Mouse (Mus musculus) neural tube, embryonic 12.5 days (tissue): Measurements from ENCODE around the gene Tmem119. TPM values are rescaled to one million over a fixed set of nuclear protein-coding genes. Genes with fewer than 3 reads are reported as not detected.

Experiments
- ATAC-seq: fragments of 200-750 bp; cut with Nextera tagmentation; 2 replicates; pipeline ENCODE4 v1.8.0; 2017; ENCODE audit warnings: low read depth, mild to moderate bottlenecking, moderate TSS enrichment, moderate library complexity; ENCODE audit not compliant: low FRiP score
- H3K27ac ChIP-seq: fragments of 300-500 bp; sonication (generic); 2 replicates; pipeline ENCODE4 v1.5.1; 2016
- H3K27me3 ChIP-seq: fragments of 300-500 bp; sonication (generic); replicated peaks from 2 replicates; pipeline ENCODE4 v1.6.1; 2016; ENCODE audit warnings: mild to moderate bottlenecking
- H3K36me3 ChIP-seq: fragments of 300-500 bp; sonication (generic); 2 replicates; pipeline ENCODE4 v1.6.1; 2016; ENCODE audit warnings: mild to moderate bottlenecking
- H3K4me1 ChIP-seq: fragments of 300-500 bp; sonication (generic); 2 replicates; pipeline ENCODE4 v1.6.1; 2016
- H3K4me2 ChIP-seq: fragments of 300-500 bp; sonication (generic); replicated peaks from 2 replicates; pipeline ENCODE4 v1.6.1; 2016; ENCODE audit warnings: mild to moderate bottlenecking
- H3K4me3 ChIP-seq: fragments of 300-500 bp; sonication (generic); 2 replicates; pipeline ENCODE4 v1.5.1; 2016
- H3K9ac ChIP-seq: fragments of 300-500 bp; sonication (generic); 2 replicates; pipeline ENCODE4 v1.6.1; 2016; ENCODE audit warnings: mild to moderate bottlenecking
- H3K9me3 ChIP-seq: fragments of 300-500 bp; sonication (generic); 2 replicates; pipeline ENCODE4 v1.6.1; 2016; ENCODE audit warnings: mild to moderate bottlenecking
- whole genome bisulfite sequencing: fragments of 180-500 bp; shearing (Covaris S2); methylation state at CpG from one replicate; pipeline ENCODE4 v1.1.7; 2016; 5-methylcytosine and 5-hydroxymethylcytosine counted together
- polyA plus RNA-seq: library from polyadenylated mRNA; unstranded; fragments of >200 nt; fragmentation: Nextera tagmentation; extraction: Ambion mirVana; gene quantifications from 2 replicates; pipeline ENCODE4 v1.2.1, GENCODE M21; 2016

Gene Tmem119
- polyA plus RNA-seq: 39.3 and 43.8 TPM in 2 replicates

- peak within 1 kb of the TSS; percentile 43; the same call in 1 of the 2 replicates for H3K9ac ChIP-seq
- peak; percentile 69 for ATAC-seq
- 2% methylated on average over 11 of the region's 11 CpGs for WGBS
- H3K27me3 ChIP-seq: 0 out of 2 replicates have a peak, but pooled peaks cover 5% of the 10 kb centered on the region
- peak within 1 kb of the TSS; percentile 44 for H3K4me2 ChIP-seq
- peaks cover 34% of the 10 kb centered on the region for H3K4me1 ChIP-seq
- peak within 1 kb of the TSS; percentile 20 for H3K4me3 ChIP-seq
- no peaks in the 10 kb centered on the region for H3K9me3 ChIP-seq
- H3K36me3 ChIP-seq: no peaks in the 10 kb centered on the region
- peak within 1 kb of the TSS; percentile 46; the same call in 1 of the 2 replicates for H3K27ac ChIP-seq
These were observed at the start of gene Tmem119 for GRCm38 (mm10) chr5:113800280-113800679. Gene Tmem119 (minus strand): TSS chr5:113800516.

- no peak for ATAC-seq
- Histone ChIP-seq H3K4me3 (no peak overlapping the region), H3K4me2 (no peak overlapping the region), H3K9ac (no peak overlapping the region), H3K27me3 (no peaks in the 10 kb centered on the region), H3K4me1 (0 out of 2 replicates have a peak, but pooled peaks cover 2% of the 10 kb centered on the region), H3K27ac (no peak overlapping the region), H3K9me3 (no peaks in the 10 kb centered on the region), H3K36me3 (peaks cover 95% of the 10 kb centered on the region)
- 88% methylated on average over 9 of the region's 9 CpGs for WGBS
These were observed 47.3 kb upstream of the Tmem119 start for GRCm38 (mm10) chr5:113847636-113848035.

- Histone ChIP-seq H3K27ac (no peak overlapping the region), H3K9me3 (no peaks in the 10 kb centered on the region), H3K4me2 (no peak overlapping the region), H3K9ac (no peak overlapping the region), H3K36me3 (peaks cover 97% of the 10 kb centered on the region), H3K27me3 (no peaks in the 10 kb centered on the region), H3K4me3 (no peak overlapping the region), H3K4me1 (0 out of 2 replicates have a peak, but pooled peaks cover 2% of the 10 kb centered on the region)
- WGBS: 92% methylated on average over 8 of the region's 8 CpGs
- no peak for ATAC-seq
These were observed 46.3 kb upstream of the Tmem119 start for GRCm38 (mm10) chr5:113846656-113847055.

GRCm38 (mm10) chr5:113845627-113846026, 45.3 kb upstream of the Tmem119 start:
- Histone ChIP-seq H3K4me1 (0 out of 2 replicates have a peak, but pooled peaks cover under 1% of the 10 kb centered on the region), H3K27me3 (no peaks in the 10 kb centered on the region), H3K27ac (no peak overlapping the region), H3K4me3 (no peak overlapping the region), H3K9me3 (no peaks in the 10 kb centered on the region), H3K4me2 (no peak overlapping the region), H3K36me3 (peaks cover 88% of the 10 kb centered on the region), H3K9ac (no peak overlapping the region)
- WGBS: 89% methylated on average over 8 of the region's 8 CpGs
- ATAC-seq: no peak

- Histone ChIP-seq H3K9ac (no peak overlapping the region), H3K4me2 (no peak overlapping the region), H3K27ac (no peak overlapping the region), H3K4me3 (no peak overlapping the region), H3K27me3 (no peaks in the 10 kb centered on the region), H3K9me3 (no peaks in the 10 kb centered on the region), H3K4me1 (no peaks in the 10 kb centered on the region), H3K36me3 (peaks cover 88% of the 10 kb centered on the region)
- WGBS: 78% methylated on average over 7 of the region's 7 CpGs
- ATAC-seq: no peak
These were observed 44.4 kb upstream of the Tmem119 start for GRCm38 (mm10) chr5:113844721-113845120.

GRCm38 (mm10) chr5:113844106-113844505, 43.8 kb upstream of the Tmem119 start:
- no peak overlapping the region for H3K9ac ChIP-seq
- no peak overlapping the region for H3K4me2 ChIP-seq
- ATAC-seq: no peak
- no peak overlapping the region for H3K27ac ChIP-seq
- H3K36me3 ChIP-seq: peaks cover 83% of the 10 kb centered on the region
- no peaks in the 10 kb centered on the region for H3K9me3 ChIP-seq
- H3K4me1 ChIP-seq: no peaks in the 10 kb centered on the region
- 90% methylated on average over 15 of the region's 15 CpGs for WGBS
- H3K27me3 ChIP-seq: no peaks in the 10 kb centered on the region
- H3K4me3 ChIP-seq: no peak overlapping the region

- Histone ChIP-seq H3K9ac (no peak overlapping the region), H3K4me1 (no peaks in the 10 kb centered on the region), H3K4me2 (no peak overlapping the region), H3K9me3 (no peaks in the 10 kb centered on the region), H3K27me3 (no peaks in the 10 kb centered on the region), H3K27ac (no peak overlapping the region), H3K36me3 (peaks cover 75% of the 10 kb centered on the region), H3K4me3 (no peak overlapping the region)
- no peak for ATAC-seq
- WGBS: 91% methylated on average over 9 of the region's 9 CpGs
These were observed 42.6 kb upstream of the Tmem119 start for GRCm38 (mm10) chr5:113842906-113843305.

- ATAC-seq: no peak
- Histone ChIP-seq H3K27ac (no peak overlapping the region), H3K36me3 (peaks cover 68% of the 10 kb centered on the region), H3K27me3 (no peaks in the 10 kb centered on the region), H3K9ac (no peak overlapping the region), H3K9me3 (no peaks in the 10 kb centered on the region), H3K4me2 (no peak overlapping the region), H3K4me3 (no peak overlapping the region), H3K4me1 (no peaks in the 10 kb centered on the region)
- WGBS: 88% methylated on average over 9 of the region's 9 CpGs
These were observed 41.9 kb upstream of the Tmem119 start for GRCm38 (mm10) chr5:113842244-113842643.

GRCm38 (mm10) chr5:113841243-113842225, 41.2 kb upstream of the Tmem119 start:
- no peaks in the 10 kb centered on the region for H3K9me3 ChIP-seq
- WGBS: 84% methylated on average over 23 of the region's 23 CpGs
- peaks cover 61% of the 10 kb centered on the region for H3K36me3 ChIP-seq
- H3K4me2 ChIP-seq: no peak overlapping the region
- H3K27ac ChIP-seq: no peak overlapping the region
- ATAC-seq: no peak
- no peaks in the 10 kb centered on the region for H3K27me3 ChIP-seq
- no peak overlapping the region for H3K9ac ChIP-seq
- no peak overlapping the region for H3K4me3 ChIP-seq
- H3K4me1 ChIP-seq: no peaks in the 10 kb centered on the region

- no peaks in the 10 kb centered on the region for H3K9me3 ChIP-seq
- no peak overlapping the region for H3K4me2 ChIP-seq
- 95% methylated on average over 4 of the region's 4 CpGs for WGBS
- no peaks in the 10 kb centered on the region for H3K27me3 ChIP-seq
- no peak overlapping the region for H3K27ac ChIP-seq
- H3K36me3 ChIP-seq: peaks cover 50% of the 10 kb centered on the region
- no peak for ATAC-seq
- no peaks in the 10 kb centered on the region for H3K4me1 ChIP-seq
- no peak overlapping the region for H3K9ac ChIP-seq
- no peak overlapping the region for H3K4me3 ChIP-seq
These were observed 40.1 kb upstream of the Tmem119 start for GRCm38 (mm10) chr5:113840443-113840842.

GRCm38 (mm10) chr5:113836961-113837360, 36.6 kb upstream of the Tmem119 start:
- no peaks in the 10 kb centered on the region for H3K27me3 ChIP-seq
- no peaks in the 10 kb centered on the region for H3K9me3 ChIP-seq
- H3K9ac ChIP-seq: no peak overlapping the region
- H3K4me2 ChIP-seq: no peak overlapping the region
- H3K4me1 ChIP-seq: 0 out of 2 replicates have a peak, but pooled peaks cover 6% of the 10 kb centered on the region
- 82% methylated on average over 10 of the region's 10 CpGs for WGBS
- ATAC-seq: no peak
- H3K36me3 ChIP-seq: peaks cover 17% of the 10 kb centered on the region
- H3K27ac ChIP-seq: no peak overlapping the region
- H3K4me3 ChIP-seq: no peak overlapping the region

GRCm38 (mm10) chr5:113833316-113833947, 33.1 kb upstream of the Tmem119 start:
- Histone ChIP-seq H3K9ac (no peak overlapping the region), H3K4me1 (0 out of 2 replicates have a peak, but pooled peaks cover 6% of the 10 kb centered on the region), H3K4me2 (no peak overlapping the region), H3K4me3 (no peak overlapping the region), H3K9me3 (no peaks in the 10 kb centered on the region), H3K27me3 (no peaks in the 10 kb centered on the region), H3K27ac (no peak overlapping the region), H3K36me3 (peaks cover 2% of the 10 kb centered on the region; the same call in 1 of the 2 replicates)
- WGBS: 70% methylated on average over 16 of the region's 16 CpGs
- no peak for ATAC-seq
